Mouse (Mus musculus): ENCODE results near the gene Med25. TPM values are rescaled to one million over a fixed set of nuclear protein-coding genes. Genes with fewer than 3 reads are reported as not detected.

Gene Med25
- polyA plus RNA-seq, 1 experiment from 2014 or later, result 135 TPM

GRCm38 (mm10) chr7:44916881-44917280, 24.4 kb upstream of the Med25 start:
- Histone ChIP-seq H3K27ac (ENCODE audit: low read depth, low read length) (no peak overlapping the region), H3K9ac (ENCODE audit: low read length) (no peak overlapping the region), H3K9me3 (ENCODE audit: control insufficient read depth, low read length) (no peaks in the 10 kb centered on the region), H3K4me2 (ENCODE audit: low read depth, low read length, severe bottlenecking) (no peak overlapping the region), H3K4me1 (replicated peaks; ENCODE audit: control insufficient read depth, insufficient read depth, low read length) (no peaks in the 10 kb centered on the region), H3K36me3 (ENCODE audit: control insufficient read depth, insufficient read depth, low read length) (no peaks in the 10 kb centered on the region; the same call in 1 of the 2 replicates), H3K4me3 (ENCODE audit: low read depth, low read length) (no peak overlapping the region), H3K27me3 (ENCODE audit: control insufficient read depth, insufficient read depth, low read length) (no peaks in the 10 kb centered on the region)
- WGBS, result 91% methylated on average over 4 of the region's 4 CpGs
- no peak for ATAC-seq (replicated peaks; ENCODE audit: low FRiP score)
- no peak for DNase-seq (ENCODE audit: low spot score)

GRCm38 (mm10) chr7:44916191-44916590, 23.7 kb upstream of the Med25 start:
- H3K27me3 ChIP-seq (ENCODE audit: control insufficient read depth, insufficient read depth, low read length), result no peaks in the 10 kb centered on the region
- DNase-seq (ENCODE audit: low spot score) (no peak), ATAC-seq (replicated peaks; ENCODE audit: low FRiP score) (no peak)
- no peaks in the 10 kb centered on the region; the same call in 1 of the 2 replicates for H3K36me3 ChIP-seq (ENCODE audit: control insufficient read depth, insufficient read depth, low read length)
- no peak overlapping the region for H3K4me3 ChIP-seq (ENCODE audit: low read depth, low read length)
- WGBS, result 92% methylated on average over 6 of the region's 6 CpGs
- H3K9me3 ChIP-seq (ENCODE audit: control insufficient read depth, low read length), result no peaks in the 10 kb centered on the region
- H3K4me2 ChIP-seq (ENCODE audit: low read depth, low read length, severe bottlenecking), result no peak overlapping the region
- no peak overlapping the region for H3K27ac ChIP-seq (ENCODE audit: low read depth, low read length)
- H3K4me1 ChIP-seq (replicated peaks; ENCODE audit: control insufficient read depth, insufficient read depth, low read length), result no peaks in the 10 kb centered on the region
- no peak overlapping the region for H3K9ac ChIP-seq (ENCODE audit: low read length)

DNA sequence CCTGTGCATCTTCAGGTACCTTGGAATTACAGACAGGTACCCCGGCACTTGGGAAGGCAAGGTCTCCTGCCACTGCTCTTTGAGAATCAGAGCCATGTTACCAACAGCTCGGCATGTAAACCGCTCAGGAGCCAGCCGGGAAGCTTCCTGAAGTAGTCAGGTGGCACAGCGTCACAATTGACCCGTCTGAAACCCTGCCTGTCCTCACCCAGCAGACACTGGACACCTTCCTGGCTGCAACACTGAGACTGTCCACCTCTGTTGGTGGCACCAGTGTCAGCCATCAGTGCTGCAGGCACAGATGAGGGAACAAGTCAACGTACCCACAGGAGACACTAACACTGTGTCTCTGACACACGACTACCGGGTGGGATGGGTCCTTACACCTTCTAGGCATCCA, 22.8 kb upstream of the Med25 start:
- no peaks in the 10 kb centered on the region for H3K4me1 ChIP-seq (replicated peaks; ENCODE audit: control insufficient read depth, insufficient read depth, low read length)
- no peak overlapping the region for H3K4me3 ChIP-seq (ENCODE audit: low read depth, low read length)
- no peaks in the 10 kb centered on the region for H3K9me3 ChIP-seq (ENCODE audit: control insufficient read depth, low read length)
- ATAC-seq (replicated peaks; ENCODE audit: low FRiP score) (no peak), DNase-seq (ENCODE audit: low spot score) (no peak)
- H3K9ac ChIP-seq (ENCODE audit: low read length), result no peak overlapping the region
- H3K4me2 ChIP-seq (ENCODE audit: low read depth, low read length, severe bottlenecking), result no peak overlapping the region
- WGBS, result 94% methylated on average over 9 of the region's 9 CpGs
- no peak overlapping the region for H3K27ac ChIP-seq (ENCODE audit: low read depth, low read length)
- H3K27me3 ChIP-seq (ENCODE audit: control insufficient read depth, insufficient read depth, low read length), result no peaks in the 10 kb centered on the region
- H3K36me3 ChIP-seq (ENCODE audit: control insufficient read depth, insufficient read depth, low read length), result no peaks in the 10 kb centered on the region; the same call in 1 of the 2 replicates

- ATAC-seq (replicated peaks; ENCODE audit: low FRiP score) (no peak), DNase-seq (ENCODE audit: low spot score) (no peak)
- H3K4me2 ChIP-seq (ENCODE audit: low read depth, low read length, severe bottlenecking), result no peak overlapping the region
- no peak overlapping the region for H3K4me3 ChIP-seq (ENCODE audit: low read depth, low read length)
- WGBS, result 85% methylated on average over 2 of the region's 2 CpGs
- H3K27ac ChIP-seq (ENCODE audit: low read depth, low read length), result no peak overlapping the region
- H3K4me1 ChIP-seq (replicated peaks; ENCODE audit: control insufficient read depth, insufficient read depth, low read length), result no peaks in the 10 kb centered on the region
- H3K9me3 ChIP-seq (ENCODE audit: control insufficient read depth, low read length), result no peaks in the 10 kb centered on the region
- no peak overlapping the region for H3K9ac ChIP-seq (ENCODE audit: low read length)
- H3K36me3 ChIP-seq (ENCODE audit: control insufficient read depth, insufficient read depth, low read length), result no peaks in the 10 kb centered on the region; the same call in 1 of the 2 replicates
- H3K27me3 ChIP-seq (ENCODE audit: control insufficient read depth, insufficient read depth, low read length), result no peaks in the 10 kb centered on the region
Measured at GRCm38 (mm10) chr7:44914396-44914795, 21.9 kb upstream of the Med25 start.

GRCm38 (mm10) chr7:44908706-44909476, 16.4 kb upstream of the Med25 start:
- peaks cover 4% of the 10 kb centered on the region; the same call in 1 of the 2 replicates for H3K36me3 ChIP-seq (ENCODE audit: control insufficient read depth, insufficient read depth, low read length)
- no peak for DNase-seq (ENCODE audit: low spot score)

DNA sequence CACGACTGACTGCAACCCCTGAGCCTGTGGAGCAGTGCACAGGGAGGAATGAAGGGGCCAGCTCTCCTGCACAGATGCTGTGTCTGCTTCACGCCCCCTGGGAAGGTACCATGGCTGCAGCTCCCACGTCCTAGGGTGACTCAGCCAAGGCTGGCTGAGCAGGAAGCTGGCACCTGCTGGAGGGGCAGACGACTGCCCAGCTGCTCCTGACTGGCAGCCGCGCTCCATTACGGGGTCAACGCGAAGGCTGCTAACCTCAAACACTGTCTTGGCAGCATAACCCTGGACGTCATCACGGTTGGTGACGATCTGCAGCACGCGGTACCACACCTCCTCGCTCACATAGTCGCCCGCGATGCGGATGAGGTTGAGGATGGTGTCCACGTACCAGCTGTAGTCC, 12.9 kb upstream of the Med25 start:
- DNase-seq (ENCODE audit: low spot score) (no peak), ATAC-seq (replicated peaks; ENCODE audit: low FRiP score) (no peak)
- peaks cover 9% of the 10 kb centered on the region for H3K4me1 ChIP-seq (replicated peaks; ENCODE audit: control insufficient read depth, insufficient read depth, low read length)
- no peak overlapping the region for H3K27ac ChIP-seq (ENCODE audit: low read depth, low read length)
- WGBS, result 94% methylated on average over 20 of the region's 20 CpGs
- no peak overlapping the region for H3K9ac ChIP-seq (ENCODE audit: low read length)
- H3K27me3 ChIP-seq (ENCODE audit: control insufficient read depth, insufficient read depth, low read length), result no peaks in the 10 kb centered on the region
- no peak overlapping the region for H3K4me2 ChIP-seq (ENCODE audit: low read depth, low read length, severe bottlenecking)
- H3K36me3 ChIP-seq (ENCODE audit: control insufficient read depth, insufficient read depth, low read length), result peaks cover 4% of the 10 kb centered on the region; the same call in 1 of the 2 replicates
- H3K9me3 ChIP-seq (ENCODE audit: control insufficient read depth, low read length), result no peaks in the 10 kb centered on the region
- no peak overlapping the region for H3K4me3 ChIP-seq (ENCODE audit: low read depth, low read length)

More at GRCm38 (mm10) chr7:44908706-44909476, 16.4 kb upstream of the Med25 start:
- Histone ChIP-seq H3K9ac (ENCODE audit: low read length) (no peak overlapping the region), H3K27me3 (ENCODE audit: control insufficient read depth, insufficient read depth, low read length) (no peaks in the 10 kb centered on the region), H3K4me1 (replicated peaks; ENCODE audit: control insufficient read depth, insufficient read depth, low read length) (no peaks in the 10 kb centered on the region), H3K27ac (ENCODE audit: low read depth, low read length) (no peak overlapping the region), H3K4me3 (ENCODE audit: low read depth, low read length) (no peak overlapping the region), H3K9me3 (ENCODE audit: control insufficient read depth, low read length) (no peaks in the 10 kb centered on the region), H3K4me2 (ENCODE audit: low read depth, low read length, severe bottlenecking) (no peak overlapping the region)
- ATAC-seq (replicated peaks; ENCODE audit: low FRiP score), result no peak
- WGBS, result 93% methylated on average over 15 of the region's 15 CpGs

DNA sequence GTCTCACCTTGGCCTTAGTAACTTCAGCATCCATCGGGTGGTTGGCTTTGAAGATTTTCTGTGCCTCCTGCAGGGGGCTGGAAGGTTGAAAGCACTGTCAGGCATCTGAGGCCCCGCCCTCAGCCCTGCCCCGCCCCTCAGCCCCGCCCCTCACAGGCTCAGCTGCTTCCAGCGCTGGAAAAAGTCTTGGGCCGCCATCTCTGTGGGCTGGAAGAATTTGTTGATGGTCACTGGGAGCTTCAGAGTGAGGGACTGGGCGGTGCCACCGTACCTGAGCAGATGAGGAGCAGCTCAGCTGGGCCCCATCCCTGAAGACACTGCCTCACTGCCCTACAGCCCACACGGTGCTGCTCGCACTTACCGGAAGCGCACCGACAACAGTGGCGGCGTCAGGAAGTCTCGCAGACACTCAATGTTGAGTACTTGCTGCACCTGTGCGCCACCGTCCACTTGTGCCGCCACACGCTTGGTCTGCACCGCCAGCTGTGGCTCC, 8.8 kb upstream of the Med25 start:
- Histone ChIP-seq H3K9me3 (ENCODE audit: control insufficient read depth, low read length) (no peaks in the 10 kb centered on the region), H3K27ac (ENCODE audit: low read depth, low read length) (peak overlapping the region; percentile 57), H3K4me1 (replicated peaks; ENCODE audit: control insufficient read depth, insufficient read depth, low read length) (peaks cover 13% of the 10 kb centered on the region), H3K36me3 (ENCODE audit: control insufficient read depth, insufficient read depth, low read length) (peaks cover 4% of the 10 kb centered on the region; the same call in 1 of the 2 replicates), H3K4me3 (ENCODE audit: low read depth, low read length) (peak overlapping the region; percentile 12; the same call in 1 of the 2 replicates), H3K9ac (ENCODE audit: low read length) (peak overlapping the region; percentile 37; the same call in 1 of the 2 replicates), H3K4me2 (ENCODE audit: low read depth, low read length, severe bottlenecking) (peak overlapping the region; percentile 49), H3K27me3 (ENCODE audit: control insufficient read depth, insufficient read depth, low read length) (no peaks in the 10 kb centered on the region)
- DNase-seq (ENCODE audit: low spot score) (peak; percentile 90), ATAC-seq (replicated peaks; ENCODE audit: low FRiP score) (peak; percentile 55)
- WGBS, result 19% methylated on average over 21 of the region's 21 CpGs

DNA sequence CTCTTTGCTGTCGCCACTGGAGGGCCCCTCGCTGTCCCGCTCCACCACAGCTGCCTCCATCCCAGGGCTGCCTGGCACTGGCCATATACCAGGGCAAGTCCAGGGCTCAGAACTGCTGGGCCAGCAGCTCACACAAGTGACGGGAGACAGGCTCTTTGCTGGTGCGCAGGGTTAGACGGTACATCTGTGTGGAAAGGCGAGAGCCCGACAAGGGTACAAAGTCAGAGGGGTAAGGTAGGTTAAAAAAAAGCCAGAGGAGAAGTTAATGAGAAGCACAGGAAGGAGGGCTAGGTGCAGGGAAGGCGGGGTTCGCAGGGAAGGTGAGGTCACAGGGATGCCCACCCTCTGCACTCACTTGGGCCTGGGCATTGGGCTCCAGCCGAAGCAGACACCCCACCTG, 8.1 kb upstream of the Med25 start:
- H3K4me1 ChIP-seq (replicated peaks; ENCODE audit: control insufficient read depth, insufficient read depth, low read length), result peaks cover 13% of the 10 kb centered on the region
- H3K4me3 ChIP-seq (ENCODE audit: low read depth, low read length), result no peak overlapping the region
- ATAC-seq (replicated peaks; ENCODE audit: low FRiP score), result no peak
- no peaks in the 10 kb centered on the region for H3K9me3 ChIP-seq (ENCODE audit: control insufficient read depth, low read length)
- DNase-seq (ENCODE audit: low spot score), result no peak
- 90% methylated on average over 11 of the region's 11 CpGs for WGBS
- no peak overlapping the region for H3K27ac ChIP-seq (ENCODE audit: low read depth, low read length)
- H3K4me2 ChIP-seq (ENCODE audit: low read depth, low read length, severe bottlenecking), result no peak overlapping the region
- no peak overlapping the region for H3K9ac ChIP-seq (ENCODE audit: low read length)
- no peaks in the 10 kb centered on the region for H3K27me3 ChIP-seq (ENCODE audit: control insufficient read depth, insufficient read depth, low read length)
- peaks cover 4% of the 10 kb centered on the region; the same call in 1 of the 2 replicates for H3K36me3 ChIP-seq (ENCODE audit: control insufficient read depth, insufficient read depth, low read length)
